Mouse (Mus musculus) CH12.LX (cell line): ENCODE data around the gene Lage3. TPM values are rescaled to one million over a fixed set of nuclear protein-coding genes. Genes with fewer than 3 reads are reported as not detected.

Experiments
- DNase-seq: peaks from one replicate; pipeline ENCODE4 v3.0.0-alpha.2; 2013; ENCODE audit errors: extremely low read depth
- H3K27ac ChIP-seq: 2 replicates; pipeline ENCODE4 v1.5.1; 2012; ENCODE audit warnings: low read depth, mild to moderate bottlenecking, control low read depth, moderate library complexity; ENCODE audit not compliant: insufficient read depth
- H3K27me3 ChIP-seq: replicated peaks from 2 replicates; pipeline ENCODE3; 2012; ENCODE audit warnings: inconsistent platforms
- H3K36me3 ChIP-seq, 2 experiments: replicated peaks in 1 of 2; 2 replicates each; pipeline versions ENCODE3 to v1.6.1; 2012; ENCODE audit warnings: inconsistent platforms in 1 of 2, low read length in 1 of 2, mild to moderate bottlenecking in 1 of 2, mixed read lengths in 1 of 2, moderate library complexity in 1 of 2; ENCODE audit not compliant: control insufficient read depth in 1 of 2, insufficient read depth in 1 of 2
- H3K4me1 ChIP-seq, 2 experiments: 2 replicates each; pipeline ENCODE4 v1.6.1; 2012; ENCODE audit warnings: inconsistent platforms in 1 of 2, moderate library complexity in 1 of 2; ENCODE audit not compliant: insufficient read depth in 2 of 2, control insufficient read depth in 1 of 2
- H3K4me2 ChIP-seq: 2 replicates; pipeline ENCODE4 v1.6.1; 2012; ENCODE audit warnings: low read depth, mild to moderate bottlenecking, control low read depth; ENCODE audit not compliant: poor library complexity, insufficient read depth, severe bottlenecking
- H3K4me3 ChIP-seq, 3 experiments: fragments of 150-350 bp in 1 of 3; sonication (generic) in 1 of 3; replicated peaks in 1 of 3; 2 replicates each; pipeline versions ENCODE3 to v1.5.1; 2011 to 2012; ENCODE audit warnings: low read depth in 2 of 3, low read length in 2 of 3, mild to moderate bottlenecking in 2 of 3, moderate library complexity in 2 of 3, control low read depth in 1 of 3, improper control_type of control experiment in 1 of 3, inconsistent platforms in 1 of 3, mixed read lengths in 1 of 3; ENCODE audit not compliant: poor library complexity in 1 of 3
- H3K79me2 ChIP-seq: replicated peaks from 2 replicates; pipeline ENCODE4 v1.6.1; 2012; ENCODE audit warnings: mild to moderate bottlenecking, moderate library complexity; ENCODE audit not compliant: control insufficient read depth, poor library complexity, insufficient read depth, severe bottlenecking; ENCODE audit errors: extremely low read depth
- H3K9ac ChIP-seq: 2 replicates; pipeline ENCODE4 v1.6.1; 2012; ENCODE audit warnings: low read depth, mild to moderate bottlenecking, control low read depth, moderate library complexity; ENCODE audit not compliant: insufficient read depth
- H3K9me3 ChIP-seq: replicated peaks from 2 replicates; pipeline ENCODE3; 2012; ENCODE audit warnings: low read length, inconsistent platforms, mixed read lengths
- BHLHE40 ChIP-seq: IDR thresholded peaks from 2 replicates; pipeline ENCODE4 v1.6.1; 2011; ENCODE audit warnings: mild to moderate bottlenecking, low read depth, low read length, improper control_type of control experiment
- CHD1 ChIP-seq: IDR thresholded peaks from 2 replicates; pipeline ENCODE4 v1.6.1; 2012; ENCODE audit warnings: low read depth, low read length, improper control_type of control experiment, inconsistent platforms
- CHD2 ChIP-seq: IDR thresholded peaks from 2 replicates; pipeline ENCODE4 v1.6.1; 2011; ENCODE audit warnings: low read length, improper control_type of control experiment
- CTCF ChIP-seq, 2 experiments: IDR thresholded peaks in 1 of 2; conservative IDR thresholded peaks in 1 of 2; 2 replicates each; pipeline ENCODE4 v1.5.1; 2011 to 2012; ENCODE audit warnings: low read depth in 2 of 2, low read length in 2 of 2, improper control_type of control experiment in 1 of 2, inconsistent platforms in 1 of 2, mild to moderate bottlenecking in 1 of 2, moderate library complexity in 1 of 2
- EP300 ChIP-seq: IDR thresholded peaks from 2 replicates; pipeline ENCODE4 v1.6.1; 2011; ENCODE audit warnings: low read length, improper control_type of control experiment
- ETS1 ChIP-seq: conservative IDR thresholded peaks from 2 replicates; pipeline ENCODE4 v1.6.1; 2012; ENCODE audit warnings: low read depth, mild to moderate bottlenecking, inconsistent platforms, low read length, improper control_type of control experiment, moderate library complexity
- HCFC1 ChIP-seq: IDR thresholded peaks from 2 replicates; pipeline ENCODE4 v1.6.1; 2012; ENCODE audit warnings: low read depth, mild to moderate bottlenecking, inconsistent platforms, low read length, improper control_type of control experiment
- IRF4 ChIP-seq: IDR thresholded peaks from 2 replicates; pipeline ENCODE4 v1.6.1; 2014; ENCODE audit warnings: low read depth, mild to moderate bottlenecking, inconsistent platforms, low read length, improper control_type of control experiment
- JUN ChIP-seq: IDR thresholded peaks from 2 replicates; pipeline ENCODE4 v1.6.1; 2011; ENCODE audit warnings: low read depth, mild to moderate bottlenecking, low read length, improper control_type of control experiment, moderate library complexity; ENCODE audit not compliant: insufficient read depth
- KAT2A ChIP-seq: IDR thresholded peaks from 2 replicates; pipeline ENCODE4 v1.6.1; 2012; ENCODE audit warnings: low read length, improper control_type of control experiment, inconsistent platforms; ENCODE audit not compliant: insufficient replicate concordance
- MAFK ChIP-seq: IDR thresholded peaks from 2 replicates; pipeline ENCODE4 v1.6.1; 2011; ENCODE audit warnings: low read length, improper control_type of control experiment; ENCODE audit not compliant: insufficient replicate concordance
- MAX ChIP-seq: IDR thresholded peaks from 2 replicates; pipeline ENCODE4 v1.6.1; 2011; ENCODE audit warnings: low read length, improper control_type of control experiment
- MAZ ChIP-seq: IDR thresholded peaks from 2 replicates; pipeline ENCODE4 v1.6.1; 2012; ENCODE audit warnings: low read depth, mild to moderate bottlenecking, inconsistent platforms, low read length, improper control_type of control experiment, moderate library complexity
- MXI1 ChIP-seq: IDR thresholded peaks from 2 replicates; pipeline ENCODE4 v1.6.1; 2011; ENCODE audit warnings: mild to moderate bottlenecking, low read depth, low read length, improper control_type of control experiment
- NELFE ChIP-seq: IDR thresholded peaks from 2 replicates; pipeline ENCODE4 v1.6.1; 2011; ENCODE audit warnings: low read depth, low read length, improper control_type of control experiment
- NRF1 ChIP-seq: IDR thresholded peaks from 2 replicates; pipeline ENCODE4 v1.6.1; 2014; ENCODE audit warnings: low read depth, mild to moderate bottlenecking, inconsistent platforms, low read length, improper control_type of control experiment, moderate library complexity
- PAX5 ChIP-seq: IDR thresholded peaks from 2 replicates; pipeline ENCODE4 v1.6.1; 2012; ENCODE audit warnings: low read length, inconsistent platforms, mixed read lengths
- POLR2A ChIP-seq: IDR thresholded peaks from 2 replicates; pipeline ENCODE4 v1.6.1; 2011; ENCODE audit warnings: low read depth, mild to moderate bottlenecking, improper control_type of control experiment, low read length
- RAD21 ChIP-seq: IDR thresholded peaks from 2 replicates; pipeline ENCODE4 v1.6.1; 2011; ENCODE audit warnings: low read depth, mild to moderate bottlenecking, low read length, improper control_type of control experiment, moderate library complexity
- RCOR1 ChIP-seq: conservative IDR thresholded peaks from 2 replicates; pipeline ENCODE4 v1.6.1; 2012; ENCODE audit warnings: low read depth, mild to moderate bottlenecking, inconsistent platforms, low read length, improper control_type of control experiment
- SIN3A ChIP-seq: IDR thresholded peaks from 2 replicates; pipeline ENCODE4 v1.6.1; 2012; ENCODE audit warnings: low read length, improper control_type of control experiment, inconsistent platforms
- SMC3 ChIP-seq: IDR thresholded peaks from 2 replicates; pipeline ENCODE4 v1.6.1; 2011; ENCODE audit warnings: low read depth, low read length, improper control_type of control experiment
- TBP ChIP-seq: conservative IDR thresholded peaks from 2 replicates; pipeline ENCODE4 v1.6.1; 2011; ENCODE audit warnings: low read depth, low read length, improper control_type of control experiment
- TCF12 ChIP-seq: IDR thresholded peaks from 2 replicates; pipeline ENCODE4 v1.6.1; 2014; ENCODE audit warnings: low read depth, mild to moderate bottlenecking, inconsistent platforms, low read length, improper control_type of control experiment
- UBTF ChIP-seq: IDR thresholded peaks from 2 replicates; pipeline ENCODE4 v1.6.1; 2012; ENCODE audit warnings: low read depth, mild to moderate bottlenecking, inconsistent platforms, low read length, improper control_type of control experiment, moderate library complexity
- USF1 ChIP-seq: IDR thresholded peaks from 2 replicates; pipeline ENCODE4 v1.6.1; 2014; ENCODE audit warnings: low read depth, mild to moderate bottlenecking, inconsistent platforms, low read length, improper control_type of control experiment
- USF2 ChIP-seq: conservative IDR thresholded peaks from 2 replicates; pipeline ENCODE4 v1.6.1; 2011; ENCODE audit warnings: low read depth, low read length, improper control_type of control experiment
- ZMIZ1 ChIP-seq: IDR thresholded peaks from 2 replicates; pipeline ENCODE4 v1.6.1; 2012; ENCODE audit warnings: low read depth, mild to moderate bottlenecking, inconsistent platforms, low read length, improper control_type of control experiment
- ZNF384 ChIP-seq: IDR thresholded peaks from 2 replicates; pipeline ENCODE4 v1.6.1; 2012; ENCODE audit warnings: low read depth, low read length, improper control_type of control experiment, inconsistent platforms
- dilution Hi-C: fragments of 300-500 bp; cut with MboI; formaldehyde crosslinking; loops from 2 replicates; pipeline ENCODE4 v1.14.3; 2020; ENCODE audit warnings: low sequenced_read_pairs; ENCODE audit not compliant: extremely low pct_unique_long_range_greater_than_20kb, extremely low pct_ligation_motif_present
- in situ Hi-C: fragments of 300-500 bp; cut with MboI; formaldehyde crosslinking; loops from 3 replicates; pipeline ENCODE4 v1.14.3; 2019; ENCODE audit warnings: low sequenced_read_pairs, low pct_ligation_motif_present, low pct_unique_long_range_greater_than_20kb, mixed read lengths
- polyA plus RNA-seq: library from polyadenylated mRNA; unstranded; fragments of >175 nt; gene quantifications from 2 replicates; pipeline ENCODE4 v1.2.1, GENCODE M21; 2012; ENCODE audit warnings: low read depth; ENCODE audit not compliant: insufficient read length
- total RNA-seq, 2 experiments: library from RNA; depleted of rRNA; stranded (reverse); fragments of 300-350 nt in 1 of 2; fragments of >200 nt in 1 of 2; gene quantifications; 2 replicates each; pipeline ENCODE4 v1.2.3; 2012 to 2014

Lage3 gene
- total and polyA plus RNA-seq, 3 experiments = 57.9 to 118 (median 67.4) TPM

- H3K27ac ChIP-seq = no peak overlapping the region
- H3K4me1 ChIP-seq = no peaks in the 10 kb centered on the region; a peak in 1 of 4 replicates
- no peaks in the 10 kb centered on the region for H3K9me3 ChIP-seq
- dilution Hi-C loops (no loop called here), in situ Hi-C loops (no loop called here)
- TF ChIP-seq TBP (no peak), CHD2 (no peak), NRF1 (no peak), HCFC1 (no peak), KAT2A (no peak), UBTF (no peak), BHLHE40 (no peak), RCOR1 (no peak), USF2 (no peak), NELFE (no peak), SMC3 (no peak), POLR2A (no peak), EP300 (no peak), ETS1 (no peak), MAZ (no peak), MXI1 (no peak), ZNF384 (no peak)
- H3K36me3 ChIP-seq = no peaks in the 10 kb centered on the region
- no peak for DNase-seq
- no peaks in the 10 kb centered on the region for H3K79me2 ChIP-seq
- H3K4me3 ChIP-seq = no peak overlapping the region
- no peak overlapping the region for H3K9ac ChIP-seq
- H3K4me2 ChIP-seq = no peak overlapping the region
- no peaks in the 10 kb centered on the region for H3K27me3 ChIP-seq
Measured at GRCm38 (mm10) chrX:74400136-74400535, 46.7 kb upstream of the Lage3 start.

- Histone ChIP-seq H3K4me3 (peak within 1 kb of the TSS; percentile 69 to 79 (median 77)), H3K27ac (peak within 1 kb of the TSS; percentile 60), H3K79me2 (no peaks in the 10 kb centered on the region), H3K9me3 (no peaks in the 10 kb centered on the region), H3K9ac (peak within 1 kb of the TSS; percentile 88), H3K4me1 (peaks cover 0 to 4% of the 10 kb centered on the region in 2 experiments; a peak in 1 of 4 replicates), H3K4me2 (peak within 1 kb of the TSS; percentile 79), H3K36me3 (peaks cover 9 to 14% of the 10 kb centered on the region in 2 experiments), H3K27me3 (no peaks in the 10 kb centered on the region)
- in situ Hi-C loops = loop anchor here (25.0 kb wide), 1 partner anchor 605 kb away; the partner anchor contains the start of genes Idh3g and Ssr4
- DNase-seq = peak; percentile 86
- dilution Hi-C loops = no loop called here
- TF ChIP-seq NRF1 = peak; percentile 54
- no peak for TF ChIP-seq JUN
- no peak for TF ChIP-seq EP300
- peak; percentile 30 for TF ChIP-seq RAD21
- peak; percentile 59; the same call in 1 of the 2 replicates for TF ChIP-seq TBP
- peak; percentile 56; the same call in 1 of the 2 replicates for TF ChIP-seq HCFC1
- no peak for TF ChIP-seq PAX5
- peak; percentile 70 for TF ChIP-seq POLR2A
- peak; percentile 61 for TF ChIP-seq NELFE
- peak; percentile 72 for TF ChIP-seq SIN3A
- TF ChIP-seq CHD1 = no peak
- no peak for TF ChIP-seq MAFK
- TF ChIP-seq TCF12 = peak; percentile 58; the same call in 1 of the 2 replicates
- peak; percentile 41; the same call in 1 of the 2 replicates for TF ChIP-seq MXI1
- TF ChIP-seq MAZ = 0 out of 2 replicates have a peak, but pooled peaks have one; percentile 43
- 0 out of 2 replicates have a peak, but pooled peaks have one; percentile 11 for TF ChIP-seq BHLHE40
- no peak for TF ChIP-seq USF1
- TF ChIP-seq IRF4 = 0 out of 2 replicates have a peak, but pooled peaks have one; percentile 21
- no peak; the same call in 1 of the 2 replicates for TF ChIP-seq ZMIZ1
- peak in 1 of 2 experiments; percentile 43; a peak in 2 of 4 replicates for TF ChIP-seq CTCF (conservative IDR thresholded peaks at IDR 0.05 in 1 of 2, IDR thresholded peaks at IDR 0.05 in 1 of 2; ENCODE audit: low read depth in 2 of 2, low read length in 2 of 2)
- peak; percentile 60; the same call in 1 of the 2 replicates for TF ChIP-seq MAX
- no peak for TF ChIP-seq ETS1
- TF ChIP-seq SMC3 = 0 out of 2 replicates have a peak, but pooled peaks have one; percentile 12
- no peak for TF ChIP-seq UBTF
Measured at GRCm38 (mm10) chrX:74392535-74393443, 39.4 kb upstream of the Lage3 start, which contains the start of the genes Fam3a and Ikbkg. TSS of gene Fam3a (minus strand) at chrX:74393272. TSS of gene Ikbkg (plus strand) at chrX:74393290.
